Mouse (Mus musculus) heart, adult 9 months (tissue): Measurements from ENCODE around the gene Gm21310.
"Not testable (repeated sequence)": the region's sequence is repeated elsewhere in the genome, so short reads cannot be mapped to it uniquely, and the experiment has no call there.

Experiments used
- DNase-seq, 2 experiments: peaks; one replicate each; pipeline ENCODE4 v3.0.0; 2022; ENCODE audit warnings: low spot score in 2 of 2

Gm21310 gene

DNA sequence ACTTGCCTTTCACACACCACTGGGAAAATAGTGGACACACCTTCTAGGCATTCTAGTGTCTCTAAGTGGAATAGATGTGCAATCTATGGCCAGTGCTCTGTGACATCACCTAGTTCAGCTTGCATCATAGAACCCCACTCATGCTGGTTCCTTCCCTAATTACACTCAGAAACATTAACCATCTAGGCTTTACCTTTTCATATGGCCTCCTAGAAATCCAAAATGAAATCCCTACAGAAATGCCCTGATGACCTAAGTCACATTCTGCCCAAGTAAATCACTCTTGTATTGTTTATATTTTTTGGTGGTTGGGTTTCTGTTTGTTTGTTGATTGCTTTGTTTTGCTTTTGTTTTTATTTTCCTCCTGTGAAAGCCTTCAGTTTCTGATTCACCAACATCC lies at the start of gene Gm21310:
Gm21310 (minus strand) TSS at position 101 of the 400 bp plus-strand sequence.
- DNase-seq, result not testable (repeated sequence)
